Mouse (Mus musculus) heart, adult 2 months (tissue): ENCODE data around the gene Foxn3. TPM values are rescaled to one million over a fixed set of nuclear protein-coding genes. Genes with fewer than 3 reads are reported as not detected.
A peak's percentile ranks its signal among the peaks of the same experiment; 100 is the strongest.

ENCODE experiments used
- DNase-seq, 2 experiments: peaks; one replicate each; pipeline ENCODE4 v3.0.0; 2021
- H3K27ac ChIP-seq: fragments of 200-600 bp; 2 replicates; pipeline ENCODE4 v1.8.1; 2022
- H3K27me3 ChIP-seq: fragments of 200-500 bp; 2 replicates; pipeline ENCODE4 v1.6.1; 2012; ENCODE audit warnings: mild to moderate bottlenecking, low read length, inconsistent platforms, mixed read lengths; ENCODE audit not compliant: control insufficient read depth, insufficient read depth
- H3K36me3 ChIP-seq: fragments of 200-500 bp; 2 replicates; pipeline ENCODE4 v1.6.1; 2012; ENCODE audit warnings: low read length, inconsistent platforms; ENCODE audit not compliant: control insufficient read depth, insufficient read depth
- H3K4me1 ChIP-seq: fragments of 200-500 bp; 2 replicates; pipeline ENCODE4 v1.6.1; 2011; ENCODE audit warnings: low read length; ENCODE audit not compliant: control insufficient read depth, insufficient read depth
- H3K4me3 ChIP-seq: fragments of 200-600 bp; 2 replicates; pipeline ENCODE4 v1.8.1; 2022
- H3K79me2 ChIP-seq: fragments of 200-500 bp; replicated peaks from 2 replicates; pipeline ENCODE4 v1.6.1; 2012; ENCODE audit warnings: mild to moderate bottlenecking, inconsistent platforms, low read length, moderate library complexity, mixed read lengths; ENCODE audit not compliant: control insufficient read depth, insufficient read depth
- H3K9ac ChIP-seq: fragments of 200-500 bp; 2 replicates; pipeline ENCODE4 v1.6.1; 2012; ENCODE audit warnings: low read depth, mild to moderate bottlenecking, control low read depth, inconsistent platforms, low read length, mixed read lengths
- CTCF ChIP-seq: fragments of 200-600 bp; IDR thresholded peaks from 2 replicates; pipeline ENCODE4 v1.8.1; 2022; ENCODE audit warnings: antibody characterized with exemption, mild to moderate bottlenecking, moderate library complexity
- EP300 ChIP-seq: fragments of 200-500 bp; IDR thresholded peaks from 2 replicates; pipeline ENCODE4 v1.6.1; 2011; ENCODE audit warnings: low read depth, low read length, control low read depth; ENCODE audit not compliant: insufficient read depth
- POLR2A ChIP-seq: fragments of 200-500 bp; IDR thresholded peaks from 2 replicates; pipeline ENCODE4 v1.6.1; 2011; ENCODE audit warnings: mild to moderate bottlenecking, low read depth, low read length, control low read depth; ENCODE audit not compliant: insufficient read depth
- WGBS: fragments of 180-500 bp; shearing (Covaris S2); methylation state at CpG from one replicate; pipeline ENCODE4 v1.1.7; 2018; 5-methylcytosine and 5-hydroxymethylcytosine counted together
- intact Hi-C: fragments of 180-260 bp; cut with DNase I; formaldehyde crosslinking; loops from one replicate; pipeline ENCODE4 v1.15.1; 2025
- polyA plus RNA-seq: library from polyadenylated mRNA; depleted of rRNA; stranded (reverse); fragments of >200 nt; gene quantifications from 2 replicates; pipeline ENCODE4 v1.2.3, GENCODE M21; 2012
- total RNA-seq, 2 experiments: library from RNA; stranded (reverse); gene quantifications; 2 replicates each; pipeline ENCODE4 v1.2.3; 2021

The Foxn3 gene
- total and polyA plus RNA-seq, 3 experiments, result 28.1 to 117 (median 106) TPM

DNA sequence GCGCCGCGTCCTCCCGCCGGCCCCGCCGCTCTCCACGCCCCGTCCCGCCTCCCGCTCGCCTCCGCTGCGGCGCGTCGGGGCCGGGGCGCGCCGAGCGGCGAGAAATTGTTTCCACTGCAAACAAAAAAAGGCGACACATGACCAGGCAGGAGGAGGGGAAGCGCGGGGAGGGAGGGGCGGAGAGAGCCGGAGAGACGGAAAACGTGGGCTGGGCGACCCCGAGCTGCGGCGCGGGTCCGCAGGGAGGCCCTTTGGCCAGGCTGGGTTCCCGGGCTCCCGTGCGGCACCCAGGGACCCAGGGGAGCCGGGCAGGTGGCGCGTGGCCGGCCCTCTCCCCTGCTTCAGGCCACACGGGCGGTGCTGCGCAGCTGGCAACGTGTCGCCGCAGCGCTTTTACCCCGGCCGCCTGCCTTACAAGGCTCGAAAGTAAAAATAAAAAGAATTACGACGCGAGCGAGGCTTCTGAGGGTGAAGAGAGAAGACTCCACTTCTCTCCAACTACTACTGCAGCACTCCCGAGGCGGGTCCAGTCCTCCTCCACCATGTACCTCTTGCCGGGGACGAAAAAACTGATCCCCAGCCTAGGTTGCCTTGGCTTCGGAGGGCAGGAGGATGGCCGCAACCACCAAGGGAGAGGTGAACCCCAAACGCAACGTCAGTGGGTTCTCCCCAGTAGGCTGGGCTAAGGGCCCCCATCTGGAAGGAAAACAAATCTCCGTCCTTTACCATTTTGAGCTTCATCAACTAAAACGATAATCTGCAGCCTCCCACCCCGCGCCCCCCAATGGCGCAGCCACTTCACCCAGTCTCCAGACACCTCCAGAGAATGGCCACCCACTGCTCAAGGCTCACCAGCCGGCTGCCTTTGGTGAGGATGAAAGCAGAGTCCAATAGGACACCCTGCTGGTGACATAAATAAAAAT is 170.2 kb downstream of the Foxn3 start:
- 4% methylated on average over 66 of the region's 71 CpGs for WGBS
- peaks cover 3% of the 10 kb centered on the region; the same call in 1 of the 2 replicates for H3K36me3 ChIP-seq
- no peaks in the 10 kb centered on the region for H3K27me3 ChIP-seq
- peak overlapping the region; percentile 82 for H3K9ac ChIP-seq
- intact Hi-C loops, result loop anchor here (1.0 to 10.0 kb wide), 6 partner anchors 56 to 442 kb away; partner anchors contain the start of gene Foxn3
- 0 out of 2 replicates have a peak, but pooled peaks cover 2% of the 10 kb centered on the region for H3K79me2 ChIP-seq
- DNase-seq, result peak; percentile 91 to 93
- peaks cover 4% of the 10 kb centered on the region for H3K4me1 ChIP-seq
- TF ChIP-seq CTCF (peak; percentile 67), POLR2A (peak; percentile 27; the same call in 1 of the 2 replicates), EP300 (0 out of 2 replicates have a peak, but pooled peaks have one; percentile 63)
- H3K27ac ChIP-seq, result peak overlapping the region; percentile 91
- peak overlapping the region; percentile 98 for H3K4me3 ChIP-seq

DNA sequence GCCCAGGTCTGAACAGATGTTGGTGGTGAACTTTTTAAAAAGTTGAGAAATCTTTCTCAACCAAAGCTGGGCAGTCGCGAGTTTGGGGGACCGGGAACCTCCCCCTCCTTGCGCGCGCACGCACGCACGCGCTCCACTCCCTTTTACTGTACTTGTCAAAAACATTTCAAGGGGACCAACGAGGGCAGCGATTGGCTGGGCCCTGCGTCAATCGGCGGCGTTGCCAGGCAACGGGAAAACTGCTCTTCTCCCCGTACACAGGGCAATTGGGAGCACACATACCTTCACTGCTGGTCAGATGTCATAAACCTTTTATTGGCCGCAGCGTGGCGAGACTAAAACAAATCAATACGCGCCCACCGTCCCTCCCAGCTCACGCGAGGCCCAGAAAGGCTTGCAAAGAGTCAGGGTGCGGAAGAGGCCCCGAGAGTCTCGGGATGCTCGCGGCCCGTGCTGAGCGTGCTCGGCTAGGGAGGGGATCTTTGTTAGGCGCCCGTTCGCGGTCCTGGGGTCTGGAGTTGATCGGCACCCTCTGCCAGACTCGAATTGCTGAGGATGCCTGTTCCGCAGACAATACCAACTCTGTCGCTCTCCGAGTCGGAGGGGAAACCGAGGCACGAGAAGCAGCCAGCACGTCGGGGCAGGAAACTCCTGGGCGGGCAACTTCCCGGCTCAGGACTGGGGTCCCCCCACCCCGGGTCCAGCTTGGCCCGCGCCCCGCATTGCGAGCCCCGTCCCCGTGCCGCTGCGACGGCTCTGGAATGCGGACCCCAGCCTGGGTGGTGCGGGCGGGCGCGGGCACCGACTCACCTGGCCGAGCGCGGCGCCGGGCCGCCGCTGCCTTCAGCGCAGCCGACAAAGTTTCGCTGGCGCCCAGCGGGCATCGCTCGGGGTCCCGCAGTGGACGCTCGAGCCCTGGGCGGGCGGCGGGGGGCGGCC is 171.2 kb downstream of the Foxn3 start:
- Histone ChIP-seq H3K27me3 (no peaks in the 10 kb centered on the region), H3K4me3 (peak overlapping the region; percentile 98), H3K27ac (peak overlapping the region; percentile 84), H3K4me1 (peaks cover 4% of the 10 kb centered on the region), H3K36me3 (peaks cover 3% of the 10 kb centered on the region; the same call in 1 of the 2 replicates), H3K9ac (peak overlapping the region; percentile 81), H3K79me2 (peaks cover 4% of the 10 kb centered on the region; the same call in 1 of the 2 replicates)
- under 1% methylated on average over 86 of the region's 87 CpGs for WGBS
- intact Hi-C loops, result loop anchor here (2.0 to 10.0 kb wide), 5 partner anchors 55 to 443 kb away; no protein-coding TSS in a partner anchor
- TF ChIP-seq CTCF, result no peak
- TF ChIP-seq POLR2A, result peak; percentile 44
- peak; percentile 33; the same call in 1 of the 2 replicates for TF ChIP-seq EP300
- peak; percentile 99 to 100 for DNase-seq

- Histone ChIP-seq H3K36me3 (peaks cover 9% of the 10 kb centered on the region), H3K27me3 (no peaks in the 10 kb centered on the region), H3K27ac (peak overlapping the region; percentile 20), H3K79me2 (peaks cover 4% of the 10 kb centered on the region; the same call in 1 of the 2 replicates), H3K4me3 (no peak overlapping the region), H3K4me1 (peaks cover 14% of the 10 kb centered on the region), H3K9ac (no peak overlapping the region)
- DNase-seq, result no peak
- TF ChIP-seq EP300 (no peak), POLR2A (no peak), CTCF (no peak)
- intact Hi-C loops, result loop anchor here (5.0 to 10.0 kb wide), 3 partner anchors 173 to 444 kb away; no protein-coding TSS in a partner anchor
- 29% methylated on average over 5 of the region's 5 CpGs for WGBS
Observed at GRCm38 (mm10) chr12:99390429-99390828, 173.0 kb downstream of the Foxn3 start.

DNA sequence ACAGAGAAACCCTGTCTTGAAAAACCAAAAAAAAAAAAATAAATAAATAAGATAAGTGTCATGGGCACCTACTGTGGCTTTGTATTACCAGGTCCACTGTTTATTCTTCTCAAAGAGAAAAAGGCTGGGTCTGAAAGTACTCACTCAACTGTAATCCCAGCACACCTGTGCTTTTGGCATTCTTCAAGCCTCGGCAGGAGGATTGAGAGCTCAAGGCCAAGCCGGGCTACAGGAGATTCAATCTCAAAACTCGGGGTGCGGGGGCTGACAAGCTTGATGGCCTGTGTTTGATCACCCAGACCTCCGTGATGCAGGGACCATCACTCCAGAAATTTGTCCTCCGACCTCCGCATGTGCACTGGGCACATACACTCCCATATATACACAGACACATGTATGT is 174.1 kb downstream of the Foxn3 start:
- Histone ChIP-seq H3K79me2 (peaks cover 6% of the 10 kb centered on the region), H3K4me3 (no peak overlapping the region), H3K9ac (no peak overlapping the region), H3K36me3 (peaks cover 12% of the 10 kb centered on the region), H3K27ac (no peak overlapping the region), H3K27me3 (no peaks in the 10 kb centered on the region), H3K4me1 (peaks cover 17% of the 10 kb centered on the region)
- no peak for DNase-seq
- intact Hi-C loops, result no loop called here
- TF ChIP-seq CTCF (no peak), EP300 (no peak), POLR2A (no peak)
- WGBS, result 95% methylated on average over 7 of the region's 7 CpGs

GRCm38 (mm10) chr12:99385897-99386834 is 177.2 kb downstream of the Foxn3 start:
- Histone ChIP-seq H3K79me2 (peaks cover 7% of the 10 kb centered on the region), H3K4me3 (no peak overlapping the region), H3K27me3 (no peaks in the 10 kb centered on the region), H3K4me1 (peaks cover 18% of the 10 kb centered on the region), H3K9ac (peak overlapping the region; percentile 19; the same call in 1 of the 2 replicates), H3K27ac (peak overlapping the region; percentile 53), H3K36me3 (peaks cover 13% of the 10 kb centered on the region)
- no peak for DNase-seq
- 49% methylated on average over 17 of the region's 17 CpGs for WGBS
- TF ChIP-seq POLR2A (no peak), CTCF (peak; percentile 20), EP300 (no peak)
- intact Hi-C loops, result no loop called here
